Mouse (Mus musculus): ENCODE data around the gene Ccne1. TPM values are rescaled to one million over a fixed set of nuclear protein-coding genes. Genes with fewer than 3 reads are reported as not detected.

The Ccne1 gene
- total RNA-seq, 2 experiments from 2014 or later, result 20.0 to 21.8 TPM

GRCm38 (mm10) chr7:38089930-38090675, 17.2 kb downstream of the Ccne1 start:
- no peak overlapping the region for H3K27ac ChIP-seq
- no peak for TF ChIP-seq CTCF (IDR thresholded peaks at IDR 0.05)
- intact Hi-C loops (cut with DNase I), result no loop called here
- DNase-seq (ENCODE audit: extremely low spot score in 1 of 2, low spot score in 2 of 2), result no peak
- H3K4me3 ChIP-seq, result no peak overlapping the region

GRCm38 (mm10) chr7:38088456-38088855, 18.9 kb downstream of the Ccne1 start:
- Histone ChIP-seq H3K27ac (no peak overlapping the region), H3K4me3 (no peak overlapping the region)
- intact Hi-C loops (cut with DNase I), result loop anchor here (1.0 kb wide), 1 partner anchor 80 kb away; no protein-coding TSS in a partner anchor
- DNase-seq (ENCODE audit: extremely low spot score in 1 of 2, low spot score in 2 of 2), result no peak
- no peak for TF ChIP-seq CTCF (IDR thresholded peaks at IDR 0.05)

- Histone ChIP-seq H3K27ac (peak overlapping the region; percentile 45), H3K4me3 (no peak overlapping the region)
- peak; percentile 50 to 56 for DNase-seq (ENCODE audit: extremely low spot score in 1 of 2, low spot score in 2 of 2)
- intact Hi-C loops (cut with DNase I), result loop anchor here (1.0 kb wide), 1 partner anchor 80 kb away; no protein-coding TSS in a partner anchor
- no peak for TF ChIP-seq CTCF (IDR thresholded peaks at IDR 0.05)
Measured at GRCm38 (mm10) chr7:38087856-38088255, 19.5 kb downstream of the Ccne1 start.

- no peak for DNase-seq (ENCODE audit: extremely low spot score in 1 of 2, low spot score in 2 of 2)
- Histone ChIP-seq H3K27ac (no peak overlapping the region), H3K4me3 (no peak overlapping the region)
- intact Hi-C loops (cut with DNase I), result no loop called here
- no peak for TF ChIP-seq CTCF (IDR thresholded peaks at IDR 0.05)
Measured at GRCm38 (mm10) chr7:38086401-38086800, 20.9 kb downstream of the Ccne1 start.

GRCm38 (mm10) chr7:38085573-38086211, 21.6 kb downstream of the Ccne1 start:
- TF ChIP-seq CTCF (IDR thresholded peaks at IDR 0.05), result peak; percentile 33
- Histone ChIP-seq H3K4me3 (peak overlapping the region; percentile 45), H3K27ac (no peak overlapping the region)
- intact Hi-C loops (cut with DNase I), result loop anchor here (1.0 to 2.0 kb wide), 2 partner anchors 22 to 25 kb away; partner anchors contain the start of gene Ccne1
- DNase-seq (ENCODE audit: extremely low spot score in 1 of 2, low spot score in 2 of 2), result peak; percentile 29 to 37

- Histone ChIP-seq H3K4me3 (peak overlapping the region; percentile 45), H3K27ac (peak overlapping the region; percentile 48)
- intact Hi-C loops (cut with DNase I), result loop anchor here (1.0 to 2.0 kb wide), 2 partner anchors 22 to 24 kb away; partner anchors contain the start of gene Ccne1
- no peak for TF ChIP-seq CTCF (IDR thresholded peaks at IDR 0.05)
- DNase-seq (ENCODE audit: extremely low spot score in 1 of 2, low spot score in 2 of 2), result peak; percentile 99 to 100
Measured at GRCm38 (mm10) chr7:38084778-38085572, 22.4 kb downstream of the Ccne1 start.

- no peak for TF ChIP-seq CTCF (IDR thresholded peaks at IDR 0.05)
- no peak overlapping the region for H3K27ac ChIP-seq
- no peak overlapping the region for H3K4me3 ChIP-seq
- intact Hi-C loops (cut with DNase I), result no loop called here
- no peak for DNase-seq (ENCODE audit: extremely low spot score in 1 of 2, low spot score in 2 of 2)
Measured at GRCm38 (mm10) chr7:38082971-38083370, 24.4 kb downstream of the Ccne1 start.

- H3K27ac ChIP-seq, result no peak overlapping the region
- TF ChIP-seq CTCF (IDR thresholded peaks at IDR 0.05), result no peak
- DNase-seq (ENCODE audit: extremely low spot score in 1 of 2, low spot score in 2 of 2), result no peak
- intact Hi-C loops (cut with DNase I), result no loop called here
- H3K4me3 ChIP-seq, result no peak overlapping the region
Measured at GRCm38 (mm10) chr7:38077189-38077588, 30.1 kb downstream of the Ccne1 start.

- Histone ChIP-seq H3K4me3 (no peak overlapping the region), H3K27ac (no peak overlapping the region)
- TF ChIP-seq CTCF (IDR thresholded peaks at IDR 0.05), result no peak
- no peak for DNase-seq (ENCODE audit: extremely low spot score in 1 of 2, low spot score in 2 of 2)
- intact Hi-C loops (cut with DNase I), result no loop called here
Measured at GRCm38 (mm10) chr7:38075487-38075886, 31.8 kb downstream of the Ccne1 start.

- no peak overlapping the region; the same call in 1 of the 2 replicates for H3K4me3 ChIP-seq
- intact Hi-C loops (cut with DNase I), result loop anchor here (5.0 kb wide), 1 partner anchor 298 kb away; no protein-coding TSS in a partner anchor
- DNase-seq (ENCODE audit: extremely low spot score in 1 of 2, low spot score in 2 of 2), result no peak
- TF ChIP-seq CTCF (IDR thresholded peaks at IDR 0.05), result no peak
- no peak overlapping the region for H3K27ac ChIP-seq
Measured at GRCm38 (mm10) chr7:38074920-38075319, 32.4 kb downstream of the Ccne1 start.

- no peak overlapping the region; the same call in 1 of the 2 replicates for H3K4me3 ChIP-seq
- intact Hi-C loops (cut with DNase I), result loop anchor here (5.0 kb wide), 1 partner anchor 297 kb away; no protein-coding TSS in a partner anchor
- DNase-seq (ENCODE audit: extremely low spot score in 1 of 2, low spot score in 2 of 2), result no peak
Measured at GRCm38 (mm10) chr7:38074514-38074913, 32.8 kb downstream of the Ccne1 start.

More at GRCm38 (mm10) chr7:38074514-38074913, 32.8 kb downstream of the Ccne1 start:
- no peak overlapping the region for H3K27ac ChIP-seq
- TF ChIP-seq CTCF (IDR thresholded peaks at IDR 0.05), result no peak

Measured in left cerebral cortex, adult 2 months (tissue).